Mouse (Mus musculus): ENCODE measurements around the gene Rpp14. TPM values are rescaled to one million over a fixed set of nuclear protein-coding genes. Genes with fewer than 3 reads are reported as not detected.

Rpp14 gene
- polyA plus RNA-seq, 1 experiment from 2014 or later, result 39.3 TPM

- H3K9ac ChIP-seq, result no peak overlapping the region
- no peak for ATAC-seq (ENCODE audit: low read depth)
These were observed 17.4 kb upstream of the Rpp14 start for GRCm38 (mm10) chr14:8062537-8063301.

GRCm38 (mm10) chr14:8063835-8064785, 16.1 kb upstream of the Rpp14 start:
- H3K36me3 ChIP-seq, result no peaks in the 10 kb centered on the region
- H3K9ac ChIP-seq, result no peak overlapping the region
- peak; percentile 89 for ATAC-seq (ENCODE audit: low read depth)
- no peaks in the 10 kb centered on the region for H3K9me3 ChIP-seq (replicated peaks)
- no peak overlapping the region for H3K4me2 ChIP-seq
- no peak overlapping the region for H3K4me3 ChIP-seq (replicated peaks)
- H3K27me3 ChIP-seq, result no peaks in the 10 kb centered on the region
- WGBS (ENCODE audit: insufficient replicate concordance), result 38% methylated on average over 8 of the region's 8 CpGs
- H3K4me1 ChIP-seq (replicated peaks), result peaks cover 30% of the 10 kb centered on the region
- no peak for DNase-seq
- no peak overlapping the region for H3K27ac ChIP-seq

More at GRCm38 (mm10) chr14:8062537-8063301, 17.4 kb upstream of the Rpp14 start:
- Histone ChIP-seq H3K4me1 (replicated peaks) (peaks cover 30% of the 10 kb centered on the region), H3K9me3 (replicated peaks) (no peaks in the 10 kb centered on the region), H3K27me3 (no peaks in the 10 kb centered on the region), H3K27ac (no peak overlapping the region), H3K4me3 (replicated peaks) (no peak overlapping the region), H3K4me2 (no peak overlapping the region), H3K36me3 (no peaks in the 10 kb centered on the region)
- WGBS (ENCODE audit: insufficient replicate concordance), result 68% methylated on average over 3 of the region's 3 CpGs
- no peak for DNase-seq

- DNase-seq, result peak; percentile 20
- WGBS (ENCODE audit: insufficient replicate concordance), result 1% methylated on average over 11 of the region's 11 CpGs
These were observed 551 bp downstream of the Rpp14 start for GRCm38 (mm10) chr14:8080718-8081117.

GRCm38 (mm10) chr14:8082949-8083348, 2.8 kb downstream of the Rpp14 start:
- H3K4me1 ChIP-seq (replicated peaks), result peaks cover 32% of the 10 kb centered on the region
- no peak for DNase-seq
- 85% methylated on average over 1 of the region's 1 CpGs for WGBS (ENCODE audit: insufficient replicate concordance)
- H3K27ac ChIP-seq, result no peak overlapping the region
- H3K9me3 ChIP-seq (replicated peaks), result no peaks in the 10 kb centered on the region
- no peak overlapping the region for H3K9ac ChIP-seq
- H3K36me3 ChIP-seq, result peaks cover 48% of the 10 kb centered on the region
- H3K27me3 ChIP-seq, result no peaks in the 10 kb centered on the region
- no peak overlapping the region for H3K4me3 ChIP-seq (replicated peaks)
- no peak overlapping the region for H3K4me2 ChIP-seq
- ATAC-seq (ENCODE audit: low read depth), result no peak

More at GRCm38 (mm10) chr14:8080718-8081117, 551 bp downstream of the Rpp14 start:
- Histone ChIP-seq H3K9me3 (replicated peaks) (no peaks in the 10 kb centered on the region), H3K4me3 (replicated peaks) (peak overlapping the region; percentile 67), H3K36me3 (peaks cover 28% of the 10 kb centered on the region), H3K27me3 (no peaks in the 10 kb centered on the region), H3K4me1 (replicated peaks) (peaks cover 33% of the 10 kb centered on the region), H3K4me2 (peak overlapping the region; percentile 77), H3K27ac (peak overlapping the region; percentile 88), H3K9ac (peak overlapping the region; percentile 77)
- peak; percentile 53 for ATAC-seq (ENCODE audit: low read depth)

- no peak overlapping the region for H3K27ac ChIP-seq
- no peak overlapping the region for H3K4me3 ChIP-seq (replicated peaks)
- WGBS (ENCODE audit: insufficient replicate concordance), result 86% methylated on average over 2 of the region's 2 CpGs
- H3K4me1 ChIP-seq (replicated peaks), result peaks cover 6% of the 10 kb centered on the region
- no peak overlapping the region for H3K9ac ChIP-seq
- no peak for DNase-seq
- no peaks in the 10 kb centered on the region for H3K9me3 ChIP-seq (replicated peaks)
- no peaks in the 10 kb centered on the region for H3K27me3 ChIP-seq
- no peak overlapping the region for H3K4me2 ChIP-seq
- ATAC-seq (ENCODE audit: low read depth), result no peak
- peaks cover 66% of the 10 kb centered on the region for H3K36me3 ChIP-seq
These were observed 8.8 kb downstream of the Rpp14 start for GRCm38 (mm10) chr14:8089016-8089415.

GRCm38 (mm10) chr14:8092573-8092972, 12.4 kb downstream of the Rpp14 start:
- Histone ChIP-seq H3K4me2 (no peak overlapping the region), H3K4me1 (replicated peaks) (peaks cover 17% of the 10 kb centered on the region), H3K9ac (no peak overlapping the region), H3K9me3 (replicated peaks) (no peaks in the 10 kb centered on the region), H3K4me3 (replicated peaks) (no peak overlapping the region), H3K27ac (no peak overlapping the region), H3K27me3 (no peaks in the 10 kb centered on the region), H3K36me3 (peaks cover 33% of the 10 kb centered on the region)
- WGBS (ENCODE audit: insufficient replicate concordance), result 81% methylated on average over 2 of the region's 2 CpGs
- DNase-seq, result no peak
- no peak for ATAC-seq (ENCODE audit: low read depth)

- H3K4me1 ChIP-seq (replicated peaks), result peaks cover 21% of the 10 kb centered on the region
- H3K4me2 ChIP-seq, result no peak overlapping the region
- ATAC-seq (ENCODE audit: low read depth), result no peak
- DNase-seq, result no peak
- H3K36me3 ChIP-seq, result peaks cover 28% of the 10 kb centered on the region
- H3K4me3 ChIP-seq (replicated peaks), result no peak overlapping the region
- no peaks in the 10 kb centered on the region for H3K27me3 ChIP-seq
- H3K27ac ChIP-seq, result no peak overlapping the region
- H3K9me3 ChIP-seq (replicated peaks), result no peaks in the 10 kb centered on the region
- H3K9ac ChIP-seq, result no peak overlapping the region
- WGBS (ENCODE audit: insufficient replicate concordance), result 45% methylated on average over 5 of the region's 5 CpGs
These were observed 13.3 kb downstream of the Rpp14 start for GRCm38 (mm10) chr14:8093427-8093826.

GRCm38 (mm10) chr14:8094931-8095561, 14.9 kb downstream of the Rpp14 start:
- no peak overlapping the region for H3K4me3 ChIP-seq (replicated peaks)
- H3K4me1 ChIP-seq (replicated peaks), result peaks cover 36% of the 10 kb centered on the region
- no peaks in the 10 kb centered on the region for H3K27me3 ChIP-seq
- no peak overlapping the region for H3K4me2 ChIP-seq
- 51% methylated on average over 3 of the region's 3 CpGs for WGBS (ENCODE audit: insufficient replicate concordance)
- no peak for DNase-seq
- H3K9me3 ChIP-seq (replicated peaks), result no peaks in the 10 kb centered on the region
- no peak for ATAC-seq (ENCODE audit: low read depth)
- peaks cover 12% of the 10 kb centered on the region for H3K36me3 ChIP-seq
- H3K27ac ChIP-seq, result no peak overlapping the region
- no peak overlapping the region for H3K9ac ChIP-seq

- H3K4me2 ChIP-seq, result 0 out of 2 replicates have a peak overlapping the region, but pooled peaks have one; percentile 11
These were observed 15.4 kb downstream of the Rpp14 start for GRCm38 (mm10) chr14:8095562-8095950.

GRCm38 (mm10) chr14:8097978-8098686, 18.0 kb downstream of the Rpp14 start, which contains the start of gene Pxk:
Gene Pxk, plus strand, starts transcription at chr14:8098211.
- no peaks in the 10 kb centered on the region for H3K27me3 ChIP-seq
- peaks cover 39% of the 10 kb centered on the region for H3K4me1 ChIP-seq (replicated peaks)
- H3K9me3 ChIP-seq (replicated peaks), result no peaks in the 10 kb centered on the region
- ATAC-seq (ENCODE audit: low read depth) (peak; percentile 94), DNase-seq (peak; percentile 81)
- peak within 1 kb of the TSS; percentile 89 for H3K4me2 ChIP-seq
- H3K9ac ChIP-seq, result peak within 1 kb of the TSS; percentile 82
- H3K36me3 ChIP-seq, result no peaks in the 10 kb centered on the region
- peak within 1 kb of the TSS; percentile 54; the same call in 1 of the 2 replicates for H3K27ac ChIP-seq
- WGBS (ENCODE audit: insufficient replicate concordance), result under 1% methylated on average over 79 of the region's 89 CpGs
- peak within 1 kb of the TSS; percentile 81 for H3K4me3 ChIP-seq (replicated peaks)

More at GRCm38 (mm10) chr14:8095562-8095950, 15.4 kb downstream of the Rpp14 start:
- Histone ChIP-seq H3K4me1 (replicated peaks) (peaks cover 39% of the 10 kb centered on the region), H3K9ac (no peak overlapping the region), H3K27me3 (no peaks in the 10 kb centered on the region), H3K27ac (peak overlapping the region; percentile 60), H3K4me3 (replicated peaks) (no peak overlapping the region), H3K9me3 (replicated peaks) (no peaks in the 10 kb centered on the region), H3K36me3 (peaks cover 7% of the 10 kb centered on the region)
- 37% methylated on average over 7 of the region's 7 CpGs for WGBS (ENCODE audit: insufficient replicate concordance)
- ATAC-seq (ENCODE audit: low read depth), result no peak
- DNase-seq, result no peak

Data from liver, embryonic 13.5 days (tissue).